Mouse (Mus musculus): ENCODE results near the gene Slc2a4.

The Slc2a4 gene

DNA sequence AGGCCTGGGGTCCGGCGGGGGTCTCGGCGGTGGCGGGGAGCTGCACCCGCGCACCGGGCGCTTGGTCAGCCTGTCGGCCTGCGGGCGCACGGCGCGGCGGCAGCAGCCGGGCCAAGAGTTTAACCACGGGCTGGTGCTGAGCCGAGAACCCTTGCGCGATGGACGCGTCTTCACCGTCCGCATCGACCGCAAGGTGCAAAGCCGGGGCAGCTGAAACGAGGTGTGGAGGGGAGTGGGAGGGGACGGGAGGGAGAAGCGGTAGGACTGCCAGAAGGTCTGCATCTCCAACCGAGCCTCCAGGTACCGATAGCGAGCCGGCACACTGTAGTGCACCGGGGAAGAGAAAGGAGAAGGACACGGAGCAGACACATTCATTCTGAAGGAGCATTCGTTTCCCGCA lies 46.0 kb downstream of the Slc2a4 start:
- in situ Hi-C loops (cut with MboI, MseI): no loop called here

DNA sequence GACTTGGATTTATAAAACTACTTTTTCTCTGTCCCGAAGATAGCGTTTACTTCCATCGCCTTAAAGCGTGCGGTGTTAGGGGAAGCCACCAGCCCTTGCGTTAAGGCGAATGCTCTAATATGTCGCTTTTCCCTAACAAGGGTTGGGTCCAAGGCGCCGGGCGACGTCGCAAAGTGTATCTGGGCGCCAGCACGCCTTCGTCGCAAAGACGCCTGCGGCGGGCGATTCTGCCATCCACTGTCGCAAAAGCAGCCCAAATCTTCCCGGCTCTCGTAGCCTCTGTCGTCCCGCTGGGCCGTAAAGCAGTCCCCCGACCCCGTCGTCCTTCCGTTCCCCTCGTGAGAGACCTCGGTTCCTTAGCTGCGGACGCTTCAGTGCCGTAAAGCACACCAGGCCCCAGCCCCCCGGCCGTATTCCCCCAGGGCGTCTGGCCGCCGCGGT lies 46.6 kb downstream of the Slc2a4 start:
- in situ Hi-C loops (cut with MboI, MseI): no loop called here

DNA sequence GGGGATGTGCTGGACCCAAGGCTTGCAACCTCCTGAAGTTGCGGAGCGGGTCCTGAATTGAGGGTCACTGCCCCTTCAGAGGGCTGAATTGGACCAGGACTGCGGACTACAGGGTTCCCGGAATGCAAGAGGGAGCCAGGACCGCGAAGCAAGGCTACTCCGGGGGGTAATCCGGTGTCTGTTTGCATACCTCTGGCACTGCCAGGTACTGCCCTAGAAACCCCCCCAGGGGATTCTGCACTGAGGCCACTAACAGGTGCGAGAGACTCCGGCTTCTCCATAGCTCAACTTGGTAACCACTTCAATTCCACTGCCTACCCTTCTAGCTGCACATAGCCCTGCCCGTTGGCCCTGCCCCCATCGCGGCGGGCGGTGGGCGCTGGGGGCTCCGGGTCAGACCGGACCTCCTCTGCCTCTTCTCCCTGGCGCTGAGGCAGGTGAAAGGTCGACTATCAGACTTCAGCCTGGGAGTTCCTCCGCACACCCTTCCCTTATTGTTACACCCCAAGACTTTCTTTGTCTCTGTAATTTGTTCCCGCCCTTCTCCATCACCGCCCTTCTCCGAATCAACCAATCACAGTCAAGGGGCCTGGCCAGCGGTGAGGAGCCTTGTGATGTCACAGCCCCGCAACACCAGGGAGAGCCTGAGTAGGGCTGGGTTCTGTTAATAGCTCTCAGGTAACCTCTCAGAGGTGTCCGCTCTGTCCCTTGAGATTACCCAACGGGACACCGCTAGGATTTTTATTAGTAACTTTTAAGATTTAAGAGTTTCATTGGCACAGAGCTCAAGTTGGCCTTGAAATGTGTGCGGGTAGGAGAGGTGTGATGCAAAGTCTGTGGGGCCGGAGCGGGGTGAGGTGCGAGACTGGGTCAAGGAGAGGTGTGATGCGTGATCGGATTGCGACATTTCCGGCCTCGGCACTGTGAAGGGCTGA lies 47.2 kb downstream of the Slc2a4 start, which contains the start of the genes 2810408A11Rik and Neurl4:
Gene 2810408A11Rik (minus strand): TSS at position 517 of the 935 bp plus-strand sequence.
Gene Neurl4 (plus strand): TSS at position 602 of the 935 bp plus-strand sequence.
- in situ Hi-C loops (cut with MboI, MseI): no loop called here

DNA sequence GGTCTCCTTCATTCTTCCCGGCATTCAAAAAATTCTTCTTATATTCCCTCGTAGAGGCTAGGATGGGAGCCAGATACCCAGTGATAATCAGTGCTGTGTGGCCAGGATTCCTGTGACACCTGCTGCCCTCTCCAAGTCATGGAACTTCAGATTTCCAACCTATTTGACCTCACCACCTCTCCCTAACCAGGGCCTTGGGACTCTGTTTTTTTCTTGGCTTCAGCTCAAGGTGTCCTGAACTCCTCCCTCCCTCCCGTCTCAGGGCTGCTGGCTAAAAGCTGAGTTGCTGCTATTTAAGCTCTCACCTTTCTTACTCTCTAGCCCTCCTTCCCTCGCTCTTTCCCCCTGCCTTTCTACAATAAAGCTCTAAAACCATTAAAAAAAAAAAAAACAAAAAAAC lies 48.1 kb downstream of the Slc2a4 start:
- in situ Hi-C loops (cut with MboI, MseI): no loop called here

DNA sequence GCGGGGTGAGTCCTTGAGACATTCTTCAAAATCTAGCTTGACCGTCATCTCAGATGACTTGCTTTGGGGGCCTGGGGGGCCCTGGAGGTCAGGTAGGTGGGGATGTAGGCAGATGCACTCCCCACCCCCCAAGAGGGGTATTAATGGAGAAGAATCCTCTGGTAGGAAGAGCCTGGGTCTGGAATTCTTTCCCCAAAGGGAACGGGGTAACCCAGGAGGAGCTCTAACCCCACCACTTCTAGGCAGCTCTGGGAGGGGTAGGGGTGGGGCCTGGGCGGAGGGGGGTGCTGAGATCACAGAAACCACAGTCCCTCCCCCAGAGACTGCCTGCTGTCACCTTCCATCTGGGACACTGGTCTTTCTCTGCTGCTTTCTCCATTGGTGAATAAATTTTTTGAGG lies 52.7 kb downstream of the Slc2a4 start, which contains the start of gene Acap1:
Gene Acap1 (minus strand): TSS at position 249 of the 400 bp plus-strand sequence.
- in situ Hi-C loops (cut with MboI, MseI): no loop called here

DNA sequence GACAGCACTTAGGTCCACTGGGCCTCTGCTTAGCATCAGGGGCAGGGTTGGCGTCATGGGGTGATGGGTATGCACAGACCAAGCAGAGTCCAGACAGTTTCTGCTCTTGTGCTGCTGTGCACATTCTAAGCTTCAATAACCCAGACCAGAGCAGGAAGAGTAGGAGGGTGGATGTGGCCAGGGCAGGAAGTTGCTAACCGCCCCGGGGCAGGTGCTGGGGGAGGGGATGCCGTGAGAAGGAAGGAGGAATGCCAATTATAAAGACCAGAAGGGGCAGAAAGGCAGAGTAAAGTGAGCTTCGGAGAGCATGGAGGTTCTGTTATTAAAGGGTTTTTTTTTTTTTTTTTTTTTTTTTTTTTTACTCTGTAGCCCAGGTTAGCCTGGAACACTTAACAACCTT lies 53.3 kb downstream of the Slc2a4 start:
- in situ Hi-C loops (cut with MboI, MseI): no loop called here
